Mouse (Mus musculus) cortical plate, adult 2 months (tissue): Measurements from ENCODE around the gene Pcx. TPM values are rescaled to one million over a fixed set of nuclear protein-coding genes. Genes with fewer than 3 reads are reported as not detected.

Source experiments
- H3K27ac ChIP-seq: fragments of 200-500 bp; 2 replicates; pipeline ENCODE4 v1.5.1; 2012; ENCODE audit warnings: low read length, control low read depth, inconsistent platforms; ENCODE audit not compliant: insufficient read depth
- H3K4me1 ChIP-seq: fragments of 200-500 bp; 2 replicates; pipeline ENCODE4 v1.6.1; 2011; ENCODE audit warnings: low read length; ENCODE audit not compliant: control insufficient read depth, insufficient read depth
- H3K4me3 ChIP-seq: fragments of 200-500 bp; 2 replicates; pipeline ENCODE4 v1.5.1; 2011; ENCODE audit warnings: mild to moderate bottlenecking, low read length, control low read depth; ENCODE audit not compliant: insufficient read depth
- CTCF ChIP-seq: fragments of 200-500 bp; IDR thresholded peaks from 2 replicates; pipeline ENCODE4 v1.5.1; 2011; ENCODE audit warnings: mild to moderate bottlenecking, control low read depth, low read length; ENCODE audit not compliant: insufficient read depth; ENCODE audit errors: extremely low read depth
- POLR2A ChIP-seq: fragments of 200-500 bp; IDR thresholded peaks from 2 replicates; pipeline ENCODE4 v1.6.1; 2011; ENCODE audit warnings: mild to moderate bottlenecking, low read length, control low read depth; ENCODE audit not compliant: insufficient read depth; ENCODE audit errors: extremely low read depth
- polyA plus RNA-seq: library from polyadenylated mRNA; depleted of rRNA; stranded (reverse); fragments of >200 nt; gene quantifications from 2 replicates; pipeline ENCODE4 v1.2.3, GENCODE M21; 2012

Pcx gene
- polyA plus RNA-seq, 1 experiment, result 41.4 TPM

DNA sequence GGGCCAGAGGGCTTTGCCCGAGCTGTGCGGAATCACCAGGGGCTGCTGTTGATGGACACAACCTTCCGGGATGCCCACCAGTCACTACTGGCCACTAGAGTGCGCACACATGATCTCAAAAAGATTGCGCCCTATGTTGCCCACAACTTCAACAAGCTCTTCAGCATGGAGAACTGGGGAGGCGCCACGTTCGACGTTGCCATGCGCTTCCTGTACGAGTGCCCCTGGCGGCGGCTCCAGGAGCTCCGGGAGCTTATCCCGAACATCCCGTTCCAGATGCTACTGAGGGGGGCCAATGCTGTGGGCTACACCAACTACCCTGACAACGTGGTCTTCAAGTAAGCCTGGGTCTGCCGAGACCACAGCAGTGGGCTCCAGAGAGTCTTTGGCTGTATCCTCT, 107.9 kb downstream of the Pcx start:
- TF ChIP-seq CTCF (no peak), POLR2A (no peak)
- Histone ChIP-seq H3K4me3 (no peak overlapping the region), H3K4me1 (0 out of 2 replicates have a peak, but pooled peaks cover 2% of the 10 kb centered on the region), H3K27ac (no peak overlapping the region)

DNA sequence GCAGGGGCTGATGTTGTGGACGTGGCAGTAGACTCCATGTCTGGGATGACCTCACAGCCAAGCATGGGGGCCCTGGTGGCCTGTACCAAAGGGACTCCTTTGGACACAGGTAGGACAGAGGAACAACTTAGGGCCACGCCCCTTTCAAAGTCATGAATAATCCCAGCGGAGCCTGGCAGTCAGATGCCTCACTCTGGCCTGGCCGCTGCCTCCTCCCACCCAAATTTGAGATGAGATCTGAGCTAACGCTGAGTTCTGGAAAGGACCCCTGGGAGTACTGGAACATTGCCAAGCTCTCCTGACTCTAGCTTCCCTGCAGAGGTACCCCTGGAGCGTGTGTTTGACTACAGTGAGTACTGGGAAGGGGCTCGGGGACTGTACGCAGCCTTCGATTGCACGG, 109.2 kb downstream of the Pcx start:
- Histone ChIP-seq H3K4me1 (peaks cover 2% of the 10 kb centered on the region; the same call in 1 of the 2 replicates), H3K27ac (no peak overlapping the region), H3K4me3 (no peak overlapping the region)
- TF ChIP-seq POLR2A (no peak), CTCF (no peak)

DNA sequence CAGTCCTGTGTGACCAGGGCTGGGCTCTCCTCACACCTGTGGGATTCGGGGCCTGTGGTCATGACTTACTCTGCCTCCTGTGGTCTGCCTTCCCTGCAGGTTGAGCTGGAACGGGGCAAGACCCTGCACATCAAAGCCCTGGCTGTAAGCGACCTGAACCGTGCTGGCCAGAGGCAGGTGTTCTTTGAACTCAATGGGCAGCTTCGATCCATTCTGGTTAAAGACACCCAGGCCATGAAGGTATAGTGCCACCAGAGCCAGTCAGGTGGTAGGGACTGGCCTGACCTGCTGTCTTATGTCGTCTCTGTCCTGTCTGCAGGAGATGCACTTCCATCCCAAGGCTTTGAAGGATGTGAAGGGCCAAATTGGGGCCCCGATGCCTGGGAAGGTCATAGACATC, 110.4 kb downstream of the Pcx start:
- no peak for TF ChIP-seq POLR2A
- no peak for TF ChIP-seq CTCF
- peaks cover 2% of the 10 kb centered on the region; the same call in 1 of the 2 replicates for H3K4me1 ChIP-seq
- no peak overlapping the region for H3K4me3 ChIP-seq
- H3K27ac ChIP-seq, result no peak overlapping the region

DNA sequence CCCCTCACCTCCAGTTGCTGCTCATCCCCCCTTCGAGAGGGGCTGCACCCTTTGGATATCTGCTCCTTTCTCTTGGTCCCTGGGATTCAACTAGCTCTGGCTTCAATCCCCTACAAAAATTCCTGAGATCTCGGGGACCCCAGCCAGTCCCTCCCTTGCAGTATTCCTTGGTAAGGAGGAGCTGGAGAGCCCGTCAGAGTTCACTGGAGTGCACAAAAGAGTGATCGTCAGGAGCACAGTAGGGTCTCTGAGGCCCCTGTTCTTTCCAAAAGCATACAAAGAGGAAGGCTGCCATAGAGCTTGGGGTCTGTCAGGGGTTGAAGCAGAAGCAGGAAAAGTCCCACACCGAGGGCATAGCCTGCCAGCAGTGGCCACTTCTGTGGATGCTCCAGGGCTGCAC, 112.5 kb downstream of the Pcx start:
- no peak overlapping the region for H3K4me3 ChIP-seq
- TF ChIP-seq POLR2A (no peak), CTCF (no peak)
- no peak overlapping the region for H3K27ac ChIP-seq
- H3K4me1 ChIP-seq, result peaks cover 2% of the 10 kb centered on the region; the same call in 1 of the 2 replicates

DNA sequence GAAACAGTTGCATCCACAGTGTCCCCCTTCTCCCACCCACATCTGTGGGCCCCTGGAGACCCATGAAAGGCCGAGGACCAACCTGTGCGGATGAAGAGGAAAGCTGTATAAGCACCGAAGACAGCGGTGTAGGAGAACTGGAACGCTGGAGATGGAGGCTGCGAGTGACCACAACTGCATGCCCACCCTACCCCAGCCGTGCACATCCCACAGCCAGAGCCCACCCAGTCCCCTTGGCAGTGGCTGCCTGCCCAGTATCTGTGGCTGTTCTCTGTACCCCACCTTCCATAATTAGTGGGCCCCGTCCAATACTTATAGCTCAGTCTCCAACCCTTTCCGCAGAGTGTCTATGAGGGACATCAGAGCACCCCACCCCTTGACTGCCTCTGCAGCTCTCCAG, 113.1 kb downstream of the Pcx start:
- H3K4me1 ChIP-seq, result peaks cover 2% of the 10 kb centered on the region; the same call in 1 of the 2 replicates
- no peak overlapping the region for H3K4me3 ChIP-seq
- TF ChIP-seq CTCF (no peak), POLR2A (no peak)
- H3K27ac ChIP-seq, result no peak overlapping the region

GRCm38 (mm10) chr19:4624006-4624405, 113.7 kb downstream of the Pcx start:
- no peak overlapping the region for H3K27ac ChIP-seq
- TF ChIP-seq POLR2A, result no peak
- TF ChIP-seq CTCF, result no peak
- no peak overlapping the region for H3K4me3 ChIP-seq
- peaks cover 4% of the 10 kb centered on the region; the same call in 1 of the 2 replicates for H3K4me1 ChIP-seq

DNA sequence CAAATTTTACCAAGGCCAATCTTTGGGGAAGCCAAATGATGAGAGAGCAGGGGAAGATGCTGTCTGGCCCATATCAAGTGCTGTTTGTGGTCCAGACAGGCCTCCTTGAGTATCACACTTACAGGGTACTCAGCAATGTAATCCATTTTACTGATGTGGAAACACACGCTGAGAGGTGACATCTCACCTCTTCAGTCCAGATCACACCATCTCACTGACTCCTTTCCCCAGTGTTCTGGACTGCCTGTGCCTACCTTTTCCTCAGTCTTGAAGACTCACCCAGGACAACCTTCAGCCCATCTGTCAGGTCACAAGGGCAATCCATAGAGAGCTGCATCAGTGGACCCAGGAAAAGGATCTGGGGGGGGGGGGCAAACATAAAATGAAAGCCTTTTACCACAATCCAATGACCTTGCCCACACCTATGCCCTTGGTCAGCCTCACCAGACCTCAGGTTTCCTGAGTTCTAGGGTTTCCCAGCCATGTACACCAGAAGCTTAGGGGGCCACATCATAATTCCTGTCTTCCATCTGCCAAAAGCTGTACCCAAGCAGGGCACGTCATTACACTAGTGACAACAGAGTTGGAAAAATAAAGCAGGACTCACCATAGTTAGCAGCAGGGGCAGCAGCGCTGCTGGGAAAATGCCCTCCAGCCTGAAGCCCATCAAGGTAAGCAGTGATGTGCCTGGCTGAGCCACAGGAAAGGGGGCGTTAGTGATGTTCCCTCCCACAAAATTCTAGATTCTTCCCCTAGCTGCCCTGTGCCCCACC, 114.3 kb downstream of the Pcx start:
- peak overlapping the region; percentile 98; the same call in 1 of the 2 replicates for H3K27ac ChIP-seq
- H3K4me1 ChIP-seq, result peaks cover 4% of the 10 kb centered on the region; the same call in 1 of the 2 replicates
- peak overlapping the region; percentile 99 for H3K4me3 ChIP-seq
- no peak for TF ChIP-seq POLR2A
- TF ChIP-seq CTCF, result no peak

GRCm38 (mm10) chr19:4625179-4625828, 115.0 kb downstream of the Pcx start, which contains the start of gene Rce1:
TSS of gene Rce1 (minus strand) at chr19:4625641.
- TF ChIP-seq CTCF (no peak), POLR2A (peak; percentile 65; the same call in 1 of the 2 replicates)
- peaks cover 4% of the 10 kb centered on the region; the same call in 1 of the 2 replicates for H3K4me1 ChIP-seq
- peak within 1 kb of the TSS; percentile 99 for H3K4me3 ChIP-seq
- peak within 1 kb of the TSS; percentile 98 for H3K27ac ChIP-seq

- H3K4me1 ChIP-seq, result peaks cover 4% of the 10 kb centered on the region; the same call in 1 of the 2 replicates
- H3K27ac ChIP-seq, result peak overlapping the region; percentile 98; the same call in 1 of the 2 replicates
- H3K4me3 ChIP-seq, result peak overlapping the region; percentile 99
- TF ChIP-seq CTCF (no peak), POLR2A (no peak)
Observed at GRCm38 (mm10) chr19:4625829-4626535, 115.7 kb downstream of the Pcx start.

GRCm38 (mm10) chr19:4628819-4629218, 118.5 kb downstream of the Pcx start:
- H3K4me3 ChIP-seq, result no peak overlapping the region
- H3K27ac ChIP-seq, result no peak overlapping the region
- peaks cover 4% of the 10 kb centered on the region; the same call in 1 of the 2 replicates for H3K4me1 ChIP-seq
- TF ChIP-seq CTCF, result peak; percentile 90
- no peak for TF ChIP-seq POLR2A
